Mouse (Mus musculus): ENCODE measurements around the gene Nrip2. TPM values are rescaled to one million over a fixed set of nuclear protein-coding genes. Genes with fewer than 3 reads are reported as not detected.

Gene Nrip2
- polyA plus RNA-seq, 1 experiment: not detected

DNA sequence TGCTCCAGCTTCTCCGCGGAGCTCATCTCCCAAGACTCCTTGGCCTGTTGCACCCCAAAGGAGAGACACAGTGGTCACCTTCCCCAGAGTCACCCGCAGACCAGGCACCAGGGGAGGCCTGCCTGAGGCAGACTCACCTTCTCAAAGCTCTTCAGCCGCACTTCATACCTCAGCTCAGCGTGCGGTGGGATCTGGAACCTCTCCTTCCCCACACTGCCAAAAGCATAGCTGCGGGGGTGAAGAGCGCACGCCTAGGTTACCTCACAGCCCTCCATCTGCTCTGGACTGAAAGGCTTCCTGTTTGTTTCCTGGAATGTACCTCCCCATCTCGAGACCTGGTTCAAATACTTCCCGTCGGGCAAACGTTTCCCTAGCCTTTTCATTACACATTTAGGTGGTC lies 34.5 kb downstream of the Nrip2 start:
- no peak overlapping the region for H3K4me3 ChIP-seq (ENCODE audit: insufficient read depth, low read length)
- H3K27ac ChIP-seq (ENCODE audit: insufficient read depth, low read depth, low read length): no peak overlapping the region
- no peak for TF ChIP-seq POLR2A (IDR thresholded peaks at IDR 0.05; ENCODE audit: borderline replicate concordance, low read depth, low read length)
- no peak for TF ChIP-seq CTCF (IDR thresholded peaks at IDR 0.05; ENCODE audit: low read depth, low read length)
- H3K4me1 ChIP-seq (ENCODE audit: control insufficient read depth, insufficient read depth, low read length): peaks cover 6% of the 10 kb centered on the region

DNA sequence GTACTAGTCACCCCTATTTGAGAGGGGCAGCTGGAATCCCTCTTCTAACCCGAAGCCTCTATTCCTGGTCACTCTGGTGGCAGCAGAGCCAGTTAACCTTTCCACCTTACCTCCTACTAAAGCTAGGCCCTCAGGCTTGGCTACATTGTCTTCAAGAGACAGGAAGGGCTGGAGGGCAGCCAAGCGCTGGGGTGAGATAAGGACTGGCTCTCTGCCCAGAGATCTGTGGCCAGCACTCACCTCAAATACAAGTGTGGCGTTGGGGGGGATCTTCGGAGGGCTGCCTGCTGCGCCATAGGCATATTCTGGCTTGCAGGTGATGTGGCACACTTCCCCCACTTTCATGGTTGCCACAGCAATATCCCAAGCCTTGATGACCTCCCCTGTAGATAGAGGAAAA lies 36.4 kb downstream of the Nrip2 start:
- H3K4me1 ChIP-seq (ENCODE audit: control insufficient read depth, insufficient read depth, low read length): peaks cover 10% of the 10 kb centered on the region
- TF ChIP-seq CTCF (IDR thresholded peaks at IDR 0.05; ENCODE audit: low read depth, low read length): no peak

DNA sequence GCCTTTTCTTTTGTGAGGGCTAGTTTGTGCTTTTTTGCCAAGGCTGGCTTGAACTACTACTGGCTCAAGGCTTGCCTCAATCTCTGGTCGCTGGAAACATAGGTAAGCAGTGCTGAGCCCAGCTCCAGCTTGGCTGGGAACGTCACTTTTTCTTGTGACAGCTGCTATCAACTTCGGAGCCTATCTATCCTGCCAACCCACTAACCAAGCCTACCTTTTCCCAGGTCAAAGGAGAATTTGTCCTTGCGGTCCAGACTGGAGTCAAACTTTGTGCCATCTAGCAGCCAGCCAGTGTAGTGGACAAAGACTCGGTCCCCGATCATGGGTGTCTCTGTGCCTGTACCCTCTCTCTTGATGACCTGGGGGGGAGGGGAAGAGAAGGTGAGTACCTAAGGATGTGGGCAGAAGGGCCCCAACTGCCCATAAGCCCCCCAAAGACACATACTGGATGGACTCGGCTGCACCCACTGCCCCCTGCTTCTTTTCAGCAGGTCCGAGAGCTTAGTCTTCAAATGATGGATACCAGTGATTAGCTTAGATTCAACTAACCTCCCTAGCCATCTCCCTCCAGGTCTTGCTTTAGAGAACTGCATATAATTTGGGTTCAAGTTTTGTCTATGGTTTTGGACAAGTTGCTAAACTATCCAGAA lies 37.4 kb downstream of the Nrip2 start:
- Histone ChIP-seq H3K4me3 (ENCODE audit: insufficient read depth, low read length) (0 out of 2 replicates have a peak overlapping the region, but pooled peaks have one; percentile 90), H3K4me1 (ENCODE audit: control insufficient read depth, insufficient read depth, low read length) (peaks cover 10% of the 10 kb centered on the region), H3K27ac (ENCODE audit: insufficient read depth, low read depth, low read length) (no peak overlapping the region)
- no peak for TF ChIP-seq CTCF (IDR thresholded peaks at IDR 0.05; ENCODE audit: low read depth, low read length)
- TF ChIP-seq POLR2A (IDR thresholded peaks at IDR 0.05; ENCODE audit: borderline replicate concordance, low read depth, low read length): no peak

More for the DNA sequence above, 36.4 kb downstream of the Nrip2 start:
- Histone ChIP-seq H3K4me3 (ENCODE audit: insufficient read depth, low read length) (no peak overlapping the region), H3K27ac (ENCODE audit: insufficient read depth, low read depth, low read length) (no peak overlapping the region)

DNA sequence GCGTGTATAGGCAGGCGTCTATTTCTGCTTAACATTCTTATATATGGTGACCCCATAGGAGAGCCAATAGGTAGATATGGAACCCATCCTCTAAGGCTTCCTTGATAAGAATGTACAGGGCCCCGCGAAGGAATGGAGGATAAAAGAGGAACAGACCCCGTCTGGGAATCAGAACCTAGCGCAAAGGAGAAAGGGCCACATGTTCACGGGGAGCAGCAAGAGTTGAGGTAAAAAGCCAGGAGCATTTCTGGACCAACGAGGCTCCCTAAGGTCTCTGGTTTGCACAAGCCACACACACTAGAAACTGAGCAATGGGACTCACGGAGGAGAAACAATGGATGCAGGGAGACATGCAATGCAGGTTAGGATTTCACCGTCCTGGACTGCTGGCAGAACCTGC lies 38.2 kb downstream of the Nrip2 start:
- Histone ChIP-seq H3K4me3 (ENCODE audit: insufficient read depth, low read length) (peak overlapping the region; percentile 90), H3K4me1 (ENCODE audit: control insufficient read depth, insufficient read depth, low read length) (peaks cover 10% of the 10 kb centered on the region), H3K27ac (ENCODE audit: insufficient read depth, low read depth, low read length) (no peak overlapping the region)
- TF ChIP-seq CTCF (IDR thresholded peaks at IDR 0.05; ENCODE audit: low read depth, low read length): no peak
- TF ChIP-seq POLR2A (IDR thresholded peaks at IDR 0.05; ENCODE audit: borderline replicate concordance, low read depth, low read length): no peak

- peak overlapping the region; percentile 41 for H3K27ac ChIP-seq (ENCODE audit: insufficient read depth, low read depth, low read length)
- TF ChIP-seq CTCF (IDR thresholded peaks at IDR 0.05; ENCODE audit: low read depth, low read length) (no peak), POLR2A (IDR thresholded peaks at IDR 0.05; ENCODE audit: borderline replicate concordance, low read depth, low read length) (no peak)
- H3K4me3 ChIP-seq (ENCODE audit: insufficient read depth, low read length): peak overlapping the region; percentile 90
- peaks cover 10% of the 10 kb centered on the region for H3K4me1 ChIP-seq (ENCODE audit: control insufficient read depth, insufficient read depth, low read length)
Measured at GRCm38 (mm10) chr6:128437731-128438316, 38.7 kb downstream of the Nrip2 start.

DNA sequence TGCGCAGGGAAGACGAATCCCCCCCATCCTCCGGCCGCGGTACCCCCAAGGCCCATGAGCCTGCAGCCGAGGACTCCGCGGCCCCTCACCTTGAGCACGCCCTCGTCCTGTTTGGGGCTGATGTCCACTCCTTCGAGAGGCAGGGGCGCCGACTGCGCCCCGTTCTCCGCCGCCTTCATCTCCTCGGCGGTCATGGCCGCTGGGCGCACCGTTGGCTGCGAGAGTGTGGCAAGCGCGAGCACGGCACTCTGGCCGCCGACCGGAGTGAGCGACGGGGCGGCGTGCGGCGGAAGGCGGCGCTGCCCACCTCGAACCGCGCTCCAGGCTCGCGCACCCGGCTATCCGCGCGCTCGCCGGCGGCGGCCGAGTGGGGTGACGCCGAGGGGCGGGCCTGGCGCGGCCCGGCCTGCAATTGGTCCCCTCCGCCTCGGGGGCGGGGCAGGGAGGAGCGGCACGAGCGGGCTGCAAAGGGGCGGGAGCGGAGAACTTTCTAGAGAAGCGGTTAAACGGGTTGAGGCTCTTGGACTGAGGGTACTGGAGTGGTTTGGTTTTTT lies 39.3 kb downstream of the Nrip2 start, which contains the start of gene Fkbp4:
Fkbp4 (minus strand) TSS at position 361 of the 554 bp plus-strand sequence.
- TF ChIP-seq CTCF (IDR thresholded peaks at IDR 0.05; ENCODE audit: low read depth, low read length) (no peak), POLR2A (IDR thresholded peaks at IDR 0.05; ENCODE audit: borderline replicate concordance, low read depth, low read length) (no peak)
- Histone ChIP-seq H3K4me1 (ENCODE audit: control insufficient read depth, insufficient read depth, low read length) (peaks cover 10% of the 10 kb centered on the region), H3K4me3 (ENCODE audit: insufficient read depth, low read length) (peak within 1 kb of the TSS; percentile 90), H3K27ac (ENCODE audit: insufficient read depth, low read depth, low read length) (peak within 1 kb of the TSS; percentile 41)

- Histone ChIP-seq H3K4me3 (ENCODE audit: insufficient read depth, low read length) (peak overlapping the region; percentile 90), H3K27ac (ENCODE audit: insufficient read depth, low read depth, low read length) (0 out of 2 replicates have a peak overlapping the region, but pooled peaks have one; percentile 6), H3K4me1 (ENCODE audit: control insufficient read depth, insufficient read depth, low read length) (peaks cover 10% of the 10 kb centered on the region)
- no peak for TF ChIP-seq CTCF (IDR thresholded peaks at IDR 0.05; ENCODE audit: low read depth, low read length)
- no peak for TF ChIP-seq POLR2A (IDR thresholded peaks at IDR 0.05; ENCODE audit: borderline replicate concordance, low read depth, low read length)
Measured at GRCm38 (mm10) chr6:128438871-128439341, 39.8 kb downstream of the Nrip2 start.

- Histone ChIP-seq H3K4me3 (ENCODE audit: insufficient read depth, low read length) (no peak overlapping the region), H3K27ac (ENCODE audit: insufficient read depth, low read depth, low read length) (no peak overlapping the region), H3K4me1 (ENCODE audit: control insufficient read depth, insufficient read depth, low read length) (peaks cover 10% of the 10 kb centered on the region)
- TF ChIP-seq POLR2A (IDR thresholded peaks at IDR 0.05; ENCODE audit: borderline replicate concordance, low read depth, low read length): no peak
- no peak for TF ChIP-seq CTCF (IDR thresholded peaks at IDR 0.05; ENCODE audit: low read depth, low read length)
Measured at GRCm38 (mm10) chr6:128440238-128440637, 41.1 kb downstream of the Nrip2 start.

- peaks cover 3% of the 10 kb centered on the region for H3K4me1 ChIP-seq (ENCODE audit: control insufficient read depth, insufficient read depth, low read length)
- TF ChIP-seq POLR2A (IDR thresholded peaks at IDR 0.05; ENCODE audit: borderline replicate concordance, low read depth, low read length) (no peak), CTCF (IDR thresholded peaks at IDR 0.05; ENCODE audit: low read depth, low read length) (peak; percentile 56; the same call in 1 of the 2 replicates)
- no peak overlapping the region for H3K4me3 ChIP-seq (ENCODE audit: insufficient read depth, low read length)
Measured at GRCm38 (mm10) chr6:128445761-128446535, 46.9 kb downstream of the Nrip2 start.

More at GRCm38 (mm10) chr6:128445761-128446535, 46.9 kb downstream of the Nrip2 start:
- no peak overlapping the region for H3K27ac ChIP-seq (ENCODE audit: insufficient read depth, low read depth, low read length)

Measured in bone marrow macrophage, adult 2 months (primary cell).